Mouse (Mus musculus) 416B (cell line): ENCODE data around the gene Ranbp6.

Source experiments
- DNase-seq: peaks from one replicate; pipeline ENCODE4 v3.0.0; 2011; ENCODE audit warnings: low read depth

Ranbp6 gene

DNA sequence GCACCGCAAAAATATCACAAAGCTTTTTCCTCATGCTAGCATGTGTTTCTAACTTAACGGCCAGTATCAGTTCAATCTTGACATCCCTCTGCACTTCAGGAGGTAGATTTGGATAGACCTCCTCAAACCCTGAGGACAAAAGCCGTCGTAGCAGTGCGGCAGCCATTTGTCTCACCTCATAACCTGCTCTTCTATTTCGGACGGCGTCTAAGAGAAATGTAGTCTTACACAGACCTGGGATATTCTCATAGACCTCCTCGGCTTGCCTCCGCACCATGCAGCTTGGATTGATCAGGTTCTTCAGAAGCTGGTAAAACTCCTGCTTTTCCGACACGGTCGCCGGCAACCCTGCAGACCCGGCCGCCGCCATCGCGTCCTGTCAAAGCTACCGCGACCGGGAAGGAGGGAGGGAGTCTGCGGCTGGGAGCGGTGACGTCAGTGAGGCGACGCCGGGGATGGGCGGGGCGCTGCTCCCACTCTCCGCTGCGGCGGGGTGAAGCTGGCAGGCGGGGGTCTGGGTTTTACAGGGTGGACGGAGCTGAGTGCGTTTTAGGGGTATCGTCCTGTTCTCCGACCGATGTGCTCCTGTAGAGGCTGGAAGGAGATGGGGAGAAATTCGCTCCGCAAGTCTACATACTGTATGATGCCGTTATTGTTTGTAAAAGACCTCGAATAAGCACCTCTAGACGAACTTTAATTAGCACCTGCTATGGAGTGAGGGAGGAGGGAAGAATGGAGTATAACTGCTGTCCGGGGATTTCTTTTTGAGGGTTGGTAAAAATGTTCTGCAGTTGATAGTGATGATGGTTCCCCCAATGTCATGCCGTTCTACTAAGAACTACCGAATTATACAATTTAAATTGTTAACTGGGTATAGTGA lies at the start of gene Ranbp6:
TSS of gene Ranbp6 (minus strand) at position 394 of the 880 bp plus-strand sequence.
- peak; percentile 83 for DNase-seq

- no peak for DNase-seq
Observed at GRCm38 (mm10) chr19:29860816-29861215, 48.0 kb upstream of the Ranbp6 start.

DNA sequence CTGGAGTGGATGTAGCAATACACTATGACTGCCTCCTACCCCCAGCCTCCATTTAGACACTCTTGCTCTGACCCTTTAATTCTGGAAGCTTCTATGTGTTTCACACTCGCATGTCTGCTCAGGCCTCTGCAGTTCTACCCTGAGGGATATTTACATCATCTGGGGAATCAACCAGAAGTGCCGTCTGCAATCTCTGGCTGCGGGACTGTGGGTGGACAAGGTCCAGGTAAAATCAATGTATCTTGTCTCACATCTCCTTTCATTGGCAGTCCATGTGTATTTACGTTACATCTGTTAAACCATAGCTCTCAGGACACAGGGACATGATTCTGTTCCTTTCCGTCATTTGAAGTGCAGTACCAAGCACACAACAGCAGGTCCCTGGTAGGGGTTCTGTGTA lies 44.5 kb upstream of the Ranbp6 start:
- DNase-seq = no peak

- no peak for DNase-seq
Observed at GRCm38 (mm10) chr19:29853711-29854110, 40.9 kb upstream of the Ranbp6 start.

DNA sequence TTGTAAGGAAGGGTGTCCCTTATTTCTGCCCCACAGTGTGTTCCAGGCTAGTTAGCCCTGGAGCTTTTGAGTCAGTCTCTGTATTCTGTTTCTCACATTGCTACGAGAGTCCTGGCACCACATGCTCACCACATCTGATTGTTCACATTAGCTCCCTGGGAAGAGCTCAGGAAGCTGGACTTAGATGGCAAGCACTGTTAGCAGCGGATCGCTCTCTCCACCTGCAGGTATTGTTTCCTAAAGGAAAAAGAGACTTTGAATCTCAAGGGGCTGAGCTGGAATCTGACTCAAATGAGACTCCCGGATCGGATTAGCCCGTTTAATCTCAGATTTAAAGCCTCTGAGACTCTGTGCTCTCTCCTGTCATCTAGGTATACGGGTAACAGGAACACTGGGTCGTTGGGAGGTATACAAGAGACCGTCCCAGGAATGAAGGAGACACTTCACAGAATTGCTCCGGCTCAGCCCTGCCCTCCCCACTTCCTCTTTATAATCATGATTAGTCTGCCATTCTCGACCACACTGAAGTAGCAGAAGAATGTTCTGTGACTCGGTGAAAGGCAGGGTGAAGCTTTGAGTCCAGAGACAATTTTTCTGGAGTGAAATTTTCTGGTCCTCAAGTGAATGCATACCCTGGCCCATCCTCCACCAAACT lies 38.4 kb upstream of the Ranbp6 start:
- no peak for DNase-seq

DNA sequence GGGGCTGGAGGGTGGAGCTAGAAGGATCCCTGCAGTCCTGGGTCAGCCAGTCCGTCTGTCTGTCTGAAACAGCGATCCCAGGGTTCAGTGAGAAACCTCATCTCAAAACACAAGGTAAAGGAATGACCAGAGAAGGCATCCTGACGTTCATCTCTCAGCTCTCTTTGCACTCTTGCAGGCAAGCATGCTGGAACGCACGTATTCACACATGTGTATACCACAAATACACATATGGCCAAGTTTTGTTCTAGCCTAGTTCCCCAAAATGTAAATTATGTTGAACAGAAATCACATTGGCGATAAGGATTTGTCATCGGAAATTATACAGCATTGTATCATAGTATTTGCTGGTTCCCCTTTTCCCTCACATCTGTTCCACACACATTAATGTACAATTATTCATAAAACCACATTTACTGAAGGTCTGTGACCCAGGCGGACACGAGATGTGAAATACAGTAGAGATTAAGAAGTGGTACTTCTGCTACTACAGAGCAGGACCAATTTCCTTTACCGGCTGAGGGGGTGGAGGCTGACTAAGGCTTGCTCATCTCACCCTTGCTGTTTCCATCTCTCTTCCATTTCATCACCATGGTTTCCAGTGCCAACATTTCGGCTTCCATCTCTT lies 37.3 kb upstream of the Ranbp6 start:
- peak; percentile 47 for DNase-seq

DNA sequence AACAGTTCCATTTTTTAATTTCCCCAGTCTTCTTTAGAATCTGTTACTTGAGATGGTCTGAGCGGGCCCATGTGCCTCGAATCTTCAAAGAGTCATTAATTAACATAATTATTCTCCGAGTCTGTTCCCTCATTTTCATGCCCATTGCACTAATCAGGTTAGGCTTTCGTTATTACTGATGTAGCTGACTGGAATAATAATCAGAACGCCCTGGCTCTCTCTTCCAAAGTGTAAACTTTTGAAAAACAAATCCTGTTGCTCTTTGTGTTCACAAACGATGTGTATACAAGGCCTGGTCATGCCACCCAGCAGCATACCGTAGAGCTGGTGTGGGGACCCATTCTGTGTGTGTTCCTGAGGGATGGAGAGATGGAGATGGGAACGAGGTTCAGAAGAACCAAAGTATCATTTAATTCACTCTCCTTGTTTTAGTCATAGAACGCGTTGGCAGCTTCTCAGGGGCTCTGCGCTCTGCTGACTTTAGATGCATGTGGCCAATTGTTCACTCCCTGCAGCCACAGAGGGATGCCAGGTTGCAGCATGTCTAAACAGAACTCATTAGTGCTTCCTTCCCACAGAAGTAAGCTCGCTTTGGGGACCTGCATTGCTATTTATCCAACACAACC lies 31.4 kb upstream of the Ranbp6 start:
- DNase-seq = no peak

DNA sequence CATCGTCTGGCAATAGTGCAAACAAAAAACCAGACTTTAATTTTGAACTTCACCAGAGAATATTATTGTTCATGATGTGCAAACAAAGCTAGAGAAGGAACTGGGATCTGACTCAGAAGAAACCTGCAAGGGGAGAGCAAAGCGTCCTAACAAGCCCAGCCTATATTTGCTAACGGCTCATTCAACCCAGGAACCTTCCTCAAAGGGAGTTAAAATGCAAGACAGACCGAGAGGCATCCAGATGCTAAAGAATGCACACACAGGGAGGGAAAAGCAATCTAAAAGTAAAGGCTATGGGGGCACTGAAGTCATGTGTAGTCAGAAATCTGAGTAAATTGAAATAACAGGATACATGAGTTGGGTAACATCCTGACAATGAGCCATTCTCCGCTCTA lies 30.9 kb upstream of the Ranbp6 start:
- no peak for DNase-seq

DNA sequence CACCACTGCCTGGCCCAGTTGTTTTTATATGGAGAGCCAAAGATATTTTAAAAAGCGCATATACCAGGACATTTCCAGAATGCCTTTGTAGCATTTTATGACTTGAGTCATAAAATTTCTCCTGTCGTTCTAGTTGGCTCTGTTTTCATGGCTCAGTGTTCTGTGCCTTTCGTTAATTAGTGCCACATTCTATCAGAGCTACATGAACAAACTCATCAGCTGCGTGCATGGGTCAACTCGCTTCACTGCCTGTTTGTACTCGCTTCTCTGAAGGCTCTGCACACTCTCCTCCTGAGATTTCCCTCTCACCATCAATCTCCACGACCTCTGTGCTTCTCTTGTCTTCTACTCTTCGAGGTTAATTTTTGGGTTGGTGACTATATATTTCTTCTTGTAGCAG lies 30.2 kb upstream of the Ranbp6 start:
- DNase-seq = no peak

GRCm38 (mm10) chr19:29840642-29841041 lies 27.9 kb upstream of the Ranbp6 start:
- DNase-seq = no peak

GRCm38 (mm10) chr19:29838636-29839135 lies 25.9 kb upstream of the Ranbp6 start:
- DNase-seq = no peak

DNA sequence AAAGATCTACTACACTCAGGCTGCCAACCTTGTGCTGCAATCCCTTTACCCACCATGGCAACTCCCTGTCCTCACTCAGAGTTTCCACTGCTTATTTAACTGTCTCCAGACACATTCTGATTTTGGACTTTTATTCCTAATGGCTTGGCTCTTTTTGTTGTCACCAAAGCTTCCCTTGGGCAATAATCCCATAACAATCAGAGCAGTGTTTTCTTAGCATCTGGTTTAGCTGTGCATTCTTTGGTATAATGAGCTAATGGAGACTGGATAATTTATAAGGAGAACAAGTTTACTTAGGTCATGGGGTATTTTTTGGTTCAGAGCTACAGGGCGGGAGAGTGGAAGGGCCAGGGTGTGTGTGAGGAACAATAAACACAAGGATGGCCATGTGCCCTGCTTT lies 25.4 kb upstream of the Ranbp6 start:
- DNase-seq = no peak

GRCm38 (mm10) chr19:29835364-29836034 lies 22.7 kb upstream of the Ranbp6 start:
- peak; percentile 59 for DNase-seq

GRCm38 (mm10) chr19:29830911-29831310 lies 18.1 kb upstream of the Ranbp6 start:
- no peak for DNase-seq

- peak; percentile 37 for DNase-seq
Observed at GRCm38 (mm10) chr19:29828558-29828957, 15.8 kb upstream of the Ranbp6 start.

GRCm38 (mm10) chr19:29826686-29827085 lies 13.9 kb upstream of the Ranbp6 start:
- DNase-seq = peak; percentile 75

- peak; percentile 74 for DNase-seq
Observed at GRCm38 (mm10) chr19:29825003-29825402, 12.2 kb upstream of the Ranbp6 start.

- DNase-seq = peak; percentile 90
Observed at GRCm38 (mm10) chr19:29824034-29824700, 11.4 kb upstream of the Ranbp6 start.

GRCm38 (mm10) chr19:29823456-29824010 lies 10.8 kb upstream of the Ranbp6 start:
- peak; percentile 35 for DNase-seq

DNA sequence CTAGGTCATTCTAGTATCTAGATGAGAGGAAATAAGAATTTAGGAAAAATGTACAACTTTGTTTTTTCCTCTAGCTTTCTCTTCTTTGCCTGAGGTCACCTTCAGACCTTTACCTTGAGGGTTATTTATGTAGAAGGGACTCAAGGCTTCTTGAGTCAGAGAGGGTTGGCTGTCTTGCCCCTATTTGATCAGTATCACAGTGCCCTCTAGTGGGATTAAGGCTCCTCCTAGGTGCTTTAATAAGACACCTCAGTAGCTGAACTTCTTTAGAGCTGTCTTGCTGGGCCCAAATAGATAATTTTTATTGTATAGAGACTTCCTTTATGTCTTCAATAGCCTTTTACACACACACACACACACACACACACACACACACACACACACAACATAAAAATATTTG lies 8.2 kb upstream of the Ranbp6 start:
- DNase-seq = peak; percentile 91

DNA sequence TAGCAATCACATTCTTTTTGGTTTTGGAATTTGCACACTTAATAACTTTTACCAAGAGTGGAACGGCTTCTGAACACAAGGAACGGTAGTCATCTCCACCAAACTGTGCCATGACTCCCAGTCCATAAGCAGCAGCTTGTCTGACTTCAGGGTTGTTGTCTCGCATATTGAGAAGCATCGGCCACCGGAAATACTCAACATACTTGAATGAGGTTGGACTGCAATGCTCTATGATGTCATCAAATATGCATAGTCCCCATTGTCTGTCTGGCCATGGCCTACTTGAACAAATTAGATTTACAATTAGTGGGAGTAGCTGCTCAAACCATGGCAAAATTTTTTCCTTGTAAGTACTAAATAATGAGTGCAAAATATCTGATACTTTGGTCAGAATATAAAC lies 2.8 kb downstream of the Ranbp6 start:
- DNase-seq = no peak
